Mouse (Mus musculus) heart, postnatal 0 days (tissue): ENCODE data around the gene Tmx2.

Source experiments
- CTCF ChIP-seq: IDR thresholded peaks from 2 replicates; pipeline ENCODE4 v1.5.1; 2016; ENCODE audit warnings: antibody characterized with exemption, control low read depth, low read depth
- EP300 ChIP-seq: IDR thresholded peaks from 2 replicates; pipeline ENCODE4 v1.6.1; 2016; ENCODE audit warnings: antibody characterized with exemption, low read depth

GRCm38 (mm10) chr2:84679016-84679415, at the start of gene Tmx2:
- TF ChIP-seq CTCF, result no peak
- TF ChIP-seq EP300, result no peak
